24 mouse cellular contexts compared by ENCODE assay signal in the genomic region with DNA sequence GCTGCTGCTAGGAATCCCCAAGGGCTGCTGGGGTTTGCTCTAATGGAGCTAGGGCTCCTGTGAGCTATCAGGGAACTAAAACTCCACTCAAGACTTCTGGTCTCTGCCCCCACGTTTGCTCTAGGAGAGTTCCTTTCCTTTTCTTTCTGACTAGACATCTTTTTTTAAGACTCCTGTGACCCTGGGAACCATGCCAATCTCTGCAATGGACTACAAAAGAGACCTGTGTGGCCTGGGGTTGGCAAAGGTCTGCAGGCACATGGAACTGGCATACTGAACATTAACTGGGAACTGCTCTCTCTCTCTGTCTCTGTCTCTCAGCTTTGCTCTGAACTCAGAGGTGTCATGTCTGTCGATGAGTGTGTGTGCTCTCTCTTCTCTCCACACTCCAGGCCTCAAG. TPM values are rescaled to one million over a fixed set of nuclear protein-coding genes. Genes with fewer than 3 reads are reported as not detected.
DNase-seq lines count a peak whose midpoint lies in the region.
"Had no signal": no experiment of that assay in that cellular context is flagged by ENCODE, and none has a peak within 500 bp of the region (broad histone marks: within the 10 kb centered on the region; RNA-seq: fewer than 3 reads in every experiment).

No protein-coding gene starts in this region.

- DNase-seq in adrenal gland, adult 2 months: peak; percentile 30
- DNase-seq in adrenal gland, postnatal 4 days (ENCODE audit: low spot score in 2 of 2): no peak
- DNase-seq in adipocyte (ENCODE audit: low spot score): peak; percentile 27
- DNase-seq in adrenal gland, postnatal 14 days: peak; percentile 62
- DNase-seq in testis, postnatal 14 days (ENCODE audit: low spot score): peak; percentile 38
- DNase-seq in frontal cortex, postnatal 25 days (ENCODE audit: low spot score in 2 of 2): no peak
- DNase-seq in c-Kit-positive CD71-positive TER-119-positive erythroid progenitor cells, embryonic 14.5 days (ENCODE audit: low spot score): no peak
- DNase-seq: embryo, embryonic 11 days; gastrocnemius, postnatal 14 days; heart, adult 2 months; heart, postnatal 14 days had no signal

RNA-seq across cellular contexts. Expression of gene Otof, which starts 46.4 kb away (rescaled TPM):
- total RNA-seq in adrenal gland, adult 2 months (2021): under 1 TPM; 0.06 to 0.10 TPM
- polyA plus RNA-seq in adrenal gland, adult 2 months (2012; rRNA removed): 0.42 and 0.43 TPM in 2 replicates
- under 1 TPM; 0.17 to 0.22 TPM for total RNA-seq in adrenal gland, postnatal 4 days (2021)
- 0.07 and 0.08 TPM in 2 replicates for total RNA-seq in adrenal gland, postnatal 14 days (2021)
- total RNA-seq: common myeloid progenitor, adult 5-6 weeks; heart, adult 2 months; heart, postnatal 14 days; hematopoietic stem cell, adult 5-6 weeks; MEL had no signal
- polyA plus RNA-seq: C2C12; erythroblast, embryonic 14.5 days had no signal

RNA-seq across cellular contexts. Expression of gene 1700001C02Rik, which starts 50.5 kb away (rescaled TPM):
- total RNA-seq in adrenal gland, adult 2 months (2021): not detected
- not detected in 2 replicates for polyA plus RNA-seq in adrenal gland, adult 2 months (2012; rRNA removed)
- total RNA-seq in adrenal gland, postnatal 4 days (2021): not detected
- total RNA-seq in adrenal gland, postnatal 14 days (2021): not detected in 2 replicates
- total RNA-seq: common myeloid progenitor, adult 5-6 weeks; gastrocnemius, adult 18-20 months; gastrocnemius, postnatal 14 days; heart, adult 2 months; heart, postnatal 14 days; hematopoietic stem cell, adult 5-6 weeks; hindbrain, postnatal 0 days; MEL had no signal
- polyA plus RNA-seq: C2C12; embryonic facial prominence, embryonic 11.5 days; erythroblast, embryonic 14.5 days; forebrain, embryonic 10.5 days; frontal cortex, adult 2 months; heart, embryonic 11.5 days; heart, embryonic 15.5 days; intestine, embryonic 14.5 days had no signal

Comparison
In these comparisons a context has a peak if more than half of its experiments do, and no peak if none do; other contexts are left out.
1. DNase-seq: peak in adrenal gland, adult 2 months (single experiment), adipocyte (single experiment), adrenal gland, postnatal 14 days (single experiment) and testis, postnatal 14 days (single experiment); none in adrenal gland, postnatal 4 days (0 of 2), frontal cortex, postnatal 25 days (0 of 2) and c-Kit-positive CD71-positive TER-119-positive erythroid progenitor cells, embryonic 14.5 days (single experiment).